ENCODE assay signal across 12 mouse cellular contexts in the genomic region with DNA sequence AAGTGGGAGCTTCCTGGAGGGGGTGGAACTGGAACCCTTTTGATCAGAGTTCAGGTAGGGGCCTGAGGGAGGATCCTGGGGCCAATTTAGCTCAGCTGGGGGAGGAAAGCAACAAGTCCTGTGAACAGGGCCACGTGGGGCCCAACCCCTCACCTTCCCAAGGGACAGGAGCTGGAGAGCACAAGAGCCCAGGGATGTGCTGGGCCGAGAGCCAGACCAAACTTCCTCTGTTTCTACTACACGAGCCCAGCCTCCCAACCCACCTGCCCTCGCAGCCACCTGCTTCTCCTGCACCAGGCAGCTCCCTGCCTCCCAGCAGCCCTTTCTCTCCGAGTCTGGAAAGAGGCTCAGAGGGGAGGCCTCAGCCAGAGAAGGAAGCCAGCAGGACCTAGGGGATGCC. TPM values are rescaled to one million over a fixed set of nuclear protein-coding genes. Genes with fewer than 3 reads are reported as not detected.
A peak's percentile ranks its signal among the peaks of the same experiment; 100 is the strongest.
DNase-seq lines count a peak whose midpoint lies in the region; ATAC-seq and TF ChIP-seq lines count a peak whose summit lies in the region.
"Had no signal": no experiment of that assay in that cellular context is flagged by ENCODE, and none has a peak within 500 bp of the region (broad histone marks: within the 10 kb centered on the region; RNA-seq: fewer than 3 reads in every experiment).

No protein-coding gene starts in this region.

- 64% methylated on average over 5 of the region's 5 CpGs for WGBS in heart, embryonic 10.5 days
- 13% methylated on average over 5 of the region's 5 CpGs for WGBS in thymus, adult 2 months
- WGBS in heart, embryonic 11.5 days (ENCODE audit: insufficient replicate concordance) = 41% methylated on average over 5 of the region's 5 CpGs
- WGBS in midbrain, embryonic 11.5 days = 65% methylated on average over 5 of the region's 5 CpGs

- peaks cover 59% of the 10 kb centered on the region for H3K4me1 ChIP-seq in heart, embryonic 10.5 days
- peaks cover 45% of the 10 kb centered on the region for H3K4me1 ChIP-seq in thymus, adult 2 months (replicated peaks; ENCODE audit: control insufficient read depth, insufficient read depth, low read length)
- peaks cover 34% of the 10 kb centered on the region for H3K4me1 ChIP-seq in heart, embryonic 11.5 days (ENCODE audit: control insufficient read depth, insufficient read depth, low read length)
- peaks cover 20% of the 10 kb centered on the region for H3K4me1 ChIP-seq in midbrain, embryonic 11.5 days (ENCODE audit: control insufficient read depth, insufficient read depth, low read length)

- intact Hi-C loops in heart, postnatal 25 days (cut with DNase I) = no loop called here

- DNase-seq in heart, embryonic 10.5 days (ENCODE audit: low spot score) = no peak
- no peak for DNase-seq in heart, postnatal 25 days (ENCODE audit: low spot score)
- no peak for DNase-seq in thymus, adult 2 months
- no peak for DNase-seq in thymus, postnatal 0 days (ENCODE audit: low spot score)
- DNase-seq in midbrain, embryonic 11.5 days (ENCODE audit: low spot score, missing footprints) = no peak
- DNase-seq in lung, adult 18-20 months = no peak
- DNase-seq: gastrocnemius, postnatal 25 days; spleen, adult 18-20 months had no signal

- peaks cover 73% of the 10 kb centered on the region for H3K36me3 ChIP-seq in heart, embryonic 10.5 days
- H3K36me3 ChIP-seq in thymus, adult 2 months (ENCODE audit: control insufficient read depth, insufficient read depth, low read length) = peaks cover 36% of the 10 kb centered on the region
- H3K36me3 ChIP-seq in heart, embryonic 11.5 days (ENCODE audit: control insufficient read depth, insufficient read depth, low read length) = peaks cover 27% of the 10 kb centered on the region
- peaks cover 25% of the 10 kb centered on the region for H3K36me3 ChIP-seq in midbrain, embryonic 11.5 days (ENCODE audit: control insufficient read depth, insufficient read depth, low read length)

- 0 out of 2 replicates have a peak overlapping the region, but pooled peaks have one; percentile 11 for H3K27ac ChIP-seq in heart, embryonic 10.5 days
- H3K27ac ChIP-seq in thymus, adult 2 months (ENCODE audit: control insufficient read depth, insufficient read depth, low read length) = peak overlapping the region; percentile 27; the same call in 1 of the 2 replicates
- H3K27ac ChIP-seq in heart, embryonic 11.5 days (ENCODE audit: low read depth, low read length) = no peak overlapping the region
- no peak overlapping the region for H3K27ac ChIP-seq in midbrain, embryonic 11.5 days (ENCODE audit: low read depth, low read length)

- no peak for TF ChIP-seq CTCF in thymus, adult 2 months (IDR thresholded peaks at IDR 0.05; ENCODE audit: borderline replicate concordance, control insufficient read depth, extremely low read depth, insufficient read depth, low read length, poor library complexity)

- TF ChIP-seq POLR2A in thymus, adult 2 months (IDR thresholded peaks at IDR 0.05; ENCODE audit: control insufficient read depth, extremely low read depth, insufficient read depth, low read length, poor library complexity) = no peak

- peak overlapping the region; percentile 36; the same call in 1 of the 2 replicates for H3K9ac ChIP-seq in heart, embryonic 11.5 days (ENCODE audit: low read depth, low read length)
- no peak overlapping the region for H3K9ac ChIP-seq in midbrain, embryonic 11.5 days (ENCODE audit: low read length)

- no peaks in the 10 kb centered on the region for H3K9me3 ChIP-seq in heart, embryonic 10.5 days
- H3K9me3 ChIP-seq in heart, embryonic 11.5 days (replicated peaks; ENCODE audit: control insufficient read depth, low read length) = no peaks in the 10 kb centered on the region
- no peaks in the 10 kb centered on the region for H3K9me3 ChIP-seq in midbrain, embryonic 11.5 days (ENCODE audit: control insufficient read depth, low read length)

- ATAC-seq in heart, embryonic 11.5 days (replicated peaks; ENCODE audit: insufficient number of reproducible peaks, low FRiP score, low TSS enrichment) = no peak
- ATAC-seq in midbrain, embryonic 11.5 days (ENCODE audit: low FRiP score) = no peak

- no peaks in the 10 kb centered on the region for H3K27me3 ChIP-seq in heart, embryonic 10.5 days (ENCODE audit: insufficient read depth, poor library complexity, severe bottlenecking)
- H3K27me3 ChIP-seq in thymus, adult 2 months (ENCODE audit: control insufficient read depth, insufficient read depth, low read length) = no peaks in the 10 kb centered on the region
- H3K27me3 ChIP-seq in heart, embryonic 11.5 days (ENCODE audit: control insufficient read depth, insufficient read depth, low read length) = no peaks in the 10 kb centered on the region
- no peaks in the 10 kb centered on the region for H3K27me3 ChIP-seq in midbrain, embryonic 11.5 days (ENCODE audit: control insufficient read depth, insufficient read depth, low read length)

- no peak overlapping the region for H3K4me2 ChIP-seq in heart, embryonic 11.5 days
- no peak overlapping the region for H3K4me2 ChIP-seq in midbrain, embryonic 11.5 days

- H3K4me3 ChIP-seq in heart, embryonic 10.5 days = no peak overlapping the region
- no peak overlapping the region for H3K4me3 ChIP-seq in thymus, adult 2 months (ENCODE audit: control insufficient read depth, insufficient read depth, low read length)
- H3K4me3 ChIP-seq in heart, embryonic 11.5 days (ENCODE audit: low read depth, low read length) = no peak overlapping the region
- H3K4me3 ChIP-seq in midbrain, embryonic 11.5 days (ENCODE audit: low read depth, low read length) = no peak overlapping the region

RNA-seq across cellular contexts. Expression of gene Ppp1ca, which starts 4.7 kb away (rescaled TPM):
- 876 and 946 TPM in 2 replicates for polyA plus RNA-seq in heart, embryonic 10.5 days (2016; fragmentation: Nextera tagmentation; extraction: Ambion mirVana)
- 100 to 1,000 TPM; 337 TPM for total RNA-seq in heart, postnatal 25 days (2021)
- 897 and 1,014 TPM in 2 replicates for polyA plus RNA-seq in thymus, adult 2 months (2012; rRNA removed)
- polyA plus RNA-seq in thymus, postnatal 0 days (2015; fragmentation: Nextera tagmentation; extraction: Ambion mirVana) = 995 and 1,030 TPM in 2 replicates
- 749 and 760 TPM in 2 replicates for polyA plus RNA-seq in heart, embryonic 11.5 days (2014; fragmentation: Nextera tagmentation; extraction: Ambion mirVana)
- 874 and 929 TPM in 2 replicates for polyA plus RNA-seq in midbrain, embryonic 11.5 days (2014; fragmentation: Nextera tagmentation; extraction: Ambion mirVana)

RNA-seq across cellular contexts. Expression of gene Rad9a, which starts 4.9 kb away (rescaled TPM):
- 33.0 and 40.0 TPM in 2 replicates for polyA plus RNA-seq in heart, embryonic 10.5 days (2016; fragmentation: Nextera tagmentation; extraction: Ambion mirVana)
- 1 to 10 TPM; 5.3 to 5.8 TPM for total RNA-seq in heart, postnatal 25 days (2021)
- 119 and 143 TPM in 2 replicates for polyA plus RNA-seq in thymus, adult 2 months (2012; rRNA removed)
- 29.8 and 33.2 TPM in 2 replicates for polyA plus RNA-seq in thymus, postnatal 0 days (2015; fragmentation: Nextera tagmentation; extraction: Ambion mirVana)
- polyA plus RNA-seq in heart, embryonic 11.5 days (2014; fragmentation: Nextera tagmentation; extraction: Ambion mirVana) = 20.6 and 24.1 TPM in 2 replicates
- polyA plus RNA-seq in midbrain, embryonic 11.5 days (2014; fragmentation: Nextera tagmentation; extraction: Ambion mirVana) = 42.4 and 43.5 TPM in 2 replicates

RNA-seq across cellular contexts. Expression of gene Tbc1d10c, which starts 5.5 kb away (rescaled TPM):
- 0.94 and 1.5 TPM in 2 replicates for polyA plus RNA-seq in heart, embryonic 10.5 days (2016; fragmentation: Nextera tagmentation; extraction: Ambion mirVana)
- total RNA-seq in heart, postnatal 25 days (2021) = 1 to 10 TPM; 9.2 to 9.3 TPM
- polyA plus RNA-seq in thymus, adult 2 months (2012; rRNA removed) = 622 and 718 TPM in 2 replicates
- 322 and 323 TPM in 2 replicates for polyA plus RNA-seq in thymus, postnatal 0 days (2015; fragmentation: Nextera tagmentation; extraction: Ambion mirVana)
- polyA plus RNA-seq in heart, embryonic 11.5 days (2014; fragmentation: Nextera tagmentation; extraction: Ambion mirVana) = 1.0 and 1.3 TPM in 2 replicates
- 0.29 and 1.5 TPM in 2 replicates for polyA plus RNA-seq in midbrain, embryonic 11.5 days (2014; fragmentation: Nextera tagmentation; extraction: Ambion mirVana)

RNA-seq across cellular contexts. Expression of gene Clcf1, which starts 17.5 kb away (rescaled TPM):
- polyA plus RNA-seq in heart, embryonic 10.5 days (2016; fragmentation: Nextera tagmentation; extraction: Ambion mirVana) = 2.1 and 3.4 TPM in 2 replicates
- 1 to 10 TPM in 1 of 2 experiments, under 1 TPM in 1; 0.94 to 2.0 TPM for total RNA-seq in heart, postnatal 25 days (2021)
- 32.9 and 36.1 TPM in 2 replicates for polyA plus RNA-seq in thymus, adult 2 months (2012; rRNA removed)
- polyA plus RNA-seq in thymus, postnatal 0 days (2015; fragmentation: Nextera tagmentation; extraction: Ambion mirVana) = 2.1 and 2.5 TPM in 2 replicates
- polyA plus RNA-seq in heart, embryonic 11.5 days (2014; fragmentation: Nextera tagmentation; extraction: Ambion mirVana) = 1.2 and 2.5 TPM in 2 replicates
- polyA plus RNA-seq in midbrain, embryonic 11.5 days (2014; fragmentation: Nextera tagmentation; extraction: Ambion mirVana) = 0.31 and 0.32 TPM in 2 replicates

RNA-seq across cellular contexts. Expression of gene AC109138.7, which starts 17.6 kb away (rescaled TPM):
- not detected in 2 replicates for polyA plus RNA-seq in heart, embryonic 10.5 days (2016; fragmentation: Nextera tagmentation; extraction: Ambion mirVana)
- total RNA-seq in heart, postnatal 25 days (2021) = not detected
- not detected in 2 replicates for polyA plus RNA-seq in thymus, adult 2 months (2012; rRNA removed)
- polyA plus RNA-seq in thymus, postnatal 0 days (2015; fragmentation: Nextera tagmentation; extraction: Ambion mirVana) = not detected in 2 replicates
- polyA plus RNA-seq in heart, embryonic 11.5 days (2014; fragmentation: Nextera tagmentation; extraction: Ambion mirVana) = not detected in 2 replicates
- not detected in 2 replicates for polyA plus RNA-seq in midbrain, embryonic 11.5 days (2014; fragmentation: Nextera tagmentation; extraction: Ambion mirVana)
- total RNA-seq: gastrocnemius, postnatal 25 days; left cerebral cortex, postnatal 36 days had no signal
- polyA plus RNA-seq: intestine, embryonic 14.5 days; neural tube, embryonic 14.5 days had no signal

Comparison
In these comparisons a context has a peak if more than half of its experiments do, and no peak if none do; other contexts are left out.
1. H3K27ac ChIP-seq: peak in heart, embryonic 10.5 days (single experiment) and thymus, adult 2 months (single experiment); none in heart, embryonic 11.5 days (single experiment) and midbrain, embryonic 11.5 days (single experiment).
2. RNA of gene Tbc1d10c, which starts 5.5 kb away (polyA plus RNA-seq): 622 to 718 TPM in thymus, adult 2 months and 322 to 323 TPM in thymus, postnatal 0 days; 1.0 to 1.3 TPM in heart, embryonic 11.5 days, 0.94 to 1.5 TPM in heart, embryonic 10.5 days and 0.29 to 1.5 TPM in midbrain, embryonic 11.5 days; every median in the first group is over 100 times any median in the second.